In genomic region chr6:117563159-117563558, GRCm38 (mm10) we compare ENCODE assay signal across 15 mouse cellular contexts.
"Had no signal": no experiment of that assay in that cellular context is flagged by ENCODE, and none has a peak within 500 bp of the region (broad histone marks: within the 10 kb centered on the region; RNA-seq: fewer than 3 reads in every experiment).

No protein-coding gene starts in this region.

- H3K4me1 ChIP-seq: liver, embryonic 15.5 days; midbrain, embryonic 13.5 days; neural tube, embryonic 15.5 days; stomach, embryonic 15.5 days had no signal

- H3K4me3 ChIP-seq: limb, embryonic 13.5 days; liver, embryonic 15.5 days; midbrain, embryonic 13.5 days; myocyte; neural tube, embryonic 15.5 days; stomach, embryonic 15.5 days had no signal

- H3K27ac ChIP-seq: kidney, postnatal 0 days; limb, embryonic 13.5 days; liver, embryonic 15.5 days; midbrain, embryonic 13.5 days; neural tube, embryonic 15.5 days; stomach, embryonic 15.5 days had no signal

- H3K9me3 ChIP-seq: limb, embryonic 13.5 days; liver, embryonic 15.5 days; midbrain, embryonic 13.5 days; neural tube, embryonic 15.5 days; stomach, embryonic 15.5 days had no signal

- H3K36me3 ChIP-seq: limb, embryonic 13.5 days; liver, embryonic 15.5 days; midbrain, embryonic 13.5 days; neural tube, embryonic 15.5 days; stomach, embryonic 15.5 days had no signal

- H3K27me3 ChIP-seq: limb, embryonic 13.5 days; liver, embryonic 15.5 days; midbrain, embryonic 13.5 days; neural tube, embryonic 15.5 days; stomach, embryonic 15.5 days had no signal

- ATAC-seq: lung, postnatal 0 days; midbrain, embryonic 13.5 days had no signal

- H3K4me2 ChIP-seq: limb, embryonic 13.5 days; liver, embryonic 15.5 days; midbrain, embryonic 13.5 days; neural tube, embryonic 15.5 days; stomach, embryonic 15.5 days had no signal

- DNase-seq: kidney, adult 9 months; kidney, postnatal 36 days; layer of hippocampus, postnatal 36 days; lung, adult 2 months; lung, postnatal 36 days; spleen, adult 18-20 months; thymus, postnatal 36 days had no signal

- H3K9ac ChIP-seq: limb, embryonic 13.5 days; liver, embryonic 15.5 days; midbrain, embryonic 13.5 days; neural tube, embryonic 15.5 days; stomach, embryonic 15.5 days had no signal
